Mouse (Mus musculus) mesoderm, embryonic 11.5 days (tissue): ENCODE data around the gene Bbc3.
"Not testable (repeated sequence)": the region's sequence is repeated elsewhere in the genome, so short reads cannot be mapped to it uniquely, and the experiment has no call there.

Experiments used
- DNase-seq: peaks from one replicate; pipeline ENCODE4 v3.0.0-alpha.2; 2012; ENCODE audit warnings: low read depth, low spot score

The Bbc3 gene

GRCm38 (mm10) chr7:16308093-16308492 lies at the start of gene Bbc3:
TSS of gene Bbc3 (plus strand) at chr7:16308393.
- DNase-seq, result not testable (repeated sequence)

GRCm38 (mm10) chr7:16259110-16259590 lies 49.0 kb upstream of the Bbc3 start, which contains the start of gene C5ar1:
TSS of gene C5ar1 (minus strand) at chr7:16259540.
- no peak for DNase-seq

- DNase-seq, result no peak
These were observed 47.1 kb upstream of the Bbc3 start for GRCm38 (mm10) chr7:16261097-16261496.

GRCm38 (mm10) chr7:16263015-16263787 lies 45.0 kb upstream of the Bbc3 start:
- peak; percentile 82 for DNase-seq

- DNase-seq, result no peak
These were observed 44.4 kb upstream of the Bbc3 start for GRCm38 (mm10) chr7:16263843-16264242.

GRCm38 (mm10) chr7:16265856-16266255 lies 42.3 kb upstream of the Bbc3 start:
- DNase-seq, result no peak

- not testable (repeated sequence) for DNase-seq
These were observed 41.6 kb upstream of the Bbc3 start for GRCm38 (mm10) chr7:16266593-16266992.

GRCm38 (mm10) chr7:16271139-16271538 lies 37.1 kb upstream of the Bbc3 start:
- no peak for DNase-seq

- DNase-seq, result peak; percentile 68
These were observed 35.5 kb upstream of the Bbc3 start for GRCm38 (mm10) chr7:16272681-16273080.

GRCm38 (mm10) chr7:16273081-16273765 lies 35.0 kb upstream of the Bbc3 start, which contains the start of gene Inafm1:
TSS of gene Inafm1 (minus strand) at chr7:16273617.
- DNase-seq, result peak; percentile 94

GRCm38 (mm10) chr7:16273766-16274140 lies 34.4 kb upstream of the Bbc3 start:
- peak; percentile 79 for DNase-seq

GRCm38 (mm10) chr7:16274922-16275890 lies 33.0 kb upstream of the Bbc3 start:
- no peak for DNase-seq

- DNase-seq, result no peak
These were observed 27.5 kb upstream of the Bbc3 start for GRCm38 (mm10) chr7:16280721-16281120.

- DNase-seq, result no peak
These were observed 25.9 kb upstream of the Bbc3 start for GRCm38 (mm10) chr7:16282334-16282733.

GRCm38 (mm10) chr7:16284001-16284400 lies 24.2 kb upstream of the Bbc3 start:
- no peak for DNase-seq

- no peak for DNase-seq
These were observed 23.3 kb upstream of the Bbc3 start for GRCm38 (mm10) chr7:16284904-16285303.

- DNase-seq, result peak; percentile 51
These were observed 22.7 kb upstream of the Bbc3 start for GRCm38 (mm10) chr7:16285450-16286025.

GRCm38 (mm10) chr7:16286026-16286961 lies 21.9 kb upstream of the Bbc3 start, which contains the start of gene Ccdc9:
TSS of gene Ccdc9 (minus strand) at chr7:16286795.
- DNase-seq, result peak; percentile 99

- DNase-seq, result no peak
These were observed 21.2 kb upstream of the Bbc3 start for GRCm38 (mm10) chr7:16287016-16287415.

GRCm38 (mm10) chr7:16287791-16288190 lies 20.4 kb upstream of the Bbc3 start:
- DNase-seq, result no peak
